Mouse (Mus musculus): ENCODE measurements around the gene Zc3h6.

The Zc3h6 gene

GRCm38 (mm10) chr2:128966641-128967580 is at the start of gene Zc3h6:
Gene Zc3h6 (plus strand): TSS chr2:128967402.
- peak; percentile 100 for DNase-seq

DNA sequence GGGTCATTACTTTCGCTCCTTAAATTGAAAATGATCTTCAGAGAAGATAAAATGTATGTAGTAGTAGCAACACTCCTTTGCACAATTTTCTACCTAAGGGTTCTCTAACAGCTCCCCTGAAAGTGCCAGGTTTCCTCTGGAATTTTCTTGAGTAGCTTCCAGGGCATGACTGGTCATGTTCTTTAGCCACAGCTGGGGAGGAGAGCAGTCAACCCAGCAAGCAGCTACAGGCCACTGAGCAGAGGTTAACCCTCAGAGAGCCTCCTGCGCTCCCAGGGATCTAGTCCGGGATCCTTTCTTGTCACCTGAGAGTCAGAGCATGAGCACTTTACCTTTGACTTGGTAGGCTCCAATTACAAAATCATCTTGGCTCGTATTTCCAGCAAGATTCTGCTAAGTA is 42.4 kb upstream of the Zc3h6 start:
- no peak for DNase-seq

- no peak for DNase-seq
Observed at GRCm38 (mm10) chr2:128928446-128928845, 38.8 kb upstream of the Zc3h6 start.

GRCm38 (mm10) chr2:128930704-128931103 is 36.5 kb upstream of the Zc3h6 start:
- no peak for DNase-seq

DNA sequence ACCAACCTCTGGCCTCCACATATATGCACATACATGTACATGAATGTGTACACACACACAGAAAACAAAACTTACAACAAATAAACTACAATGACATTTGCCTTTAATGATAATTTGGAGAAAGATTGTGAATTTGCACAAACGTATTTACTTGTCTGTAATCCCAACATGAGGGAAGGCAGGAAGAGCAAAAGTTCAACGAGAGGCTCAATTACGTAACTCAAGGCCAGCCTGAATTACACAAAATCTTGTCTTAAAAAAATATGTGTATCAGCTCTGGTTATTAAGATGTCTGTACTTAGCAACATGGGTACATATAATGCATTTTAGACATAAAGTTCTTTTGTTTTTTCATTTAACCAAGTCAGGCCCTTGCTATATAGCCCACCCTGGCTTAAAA is 30.9 kb upstream of the Zc3h6 start:
- no peak for DNase-seq

- DNase-seq: peak; percentile 97
Observed at GRCm38 (mm10) chr2:128943538-128944528, 23.4 kb upstream of the Zc3h6 start, which contains the start of gene Zc3h8. Gene Zc3h8 (minus strand): TSS chr2:128944077.

- DNase-seq: peak; percentile 84
Observed at GRCm38 (mm10) chr2:128947962-128948588, 19.1 kb upstream of the Zc3h6 start.

DNA sequence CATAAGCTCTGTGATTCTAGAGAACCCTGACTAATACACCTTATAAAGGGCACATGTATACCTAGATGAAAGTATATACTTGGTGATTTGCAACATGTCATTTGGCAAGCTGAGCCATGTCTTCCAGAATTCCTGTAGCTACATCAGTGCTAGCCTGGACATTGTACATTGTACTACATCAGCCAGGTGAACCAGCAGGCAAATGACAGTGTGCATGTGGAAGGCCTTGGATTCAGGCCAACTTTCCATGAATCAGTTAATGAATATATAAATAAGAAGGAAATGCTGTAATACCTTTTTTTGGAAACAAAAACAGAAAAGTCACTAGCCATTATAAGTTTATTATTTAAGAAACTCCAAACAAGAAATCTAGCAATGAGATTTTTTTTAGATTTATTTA is 13.0 kb upstream of the Zc3h6 start:
- no peak for DNase-seq

DNA sequence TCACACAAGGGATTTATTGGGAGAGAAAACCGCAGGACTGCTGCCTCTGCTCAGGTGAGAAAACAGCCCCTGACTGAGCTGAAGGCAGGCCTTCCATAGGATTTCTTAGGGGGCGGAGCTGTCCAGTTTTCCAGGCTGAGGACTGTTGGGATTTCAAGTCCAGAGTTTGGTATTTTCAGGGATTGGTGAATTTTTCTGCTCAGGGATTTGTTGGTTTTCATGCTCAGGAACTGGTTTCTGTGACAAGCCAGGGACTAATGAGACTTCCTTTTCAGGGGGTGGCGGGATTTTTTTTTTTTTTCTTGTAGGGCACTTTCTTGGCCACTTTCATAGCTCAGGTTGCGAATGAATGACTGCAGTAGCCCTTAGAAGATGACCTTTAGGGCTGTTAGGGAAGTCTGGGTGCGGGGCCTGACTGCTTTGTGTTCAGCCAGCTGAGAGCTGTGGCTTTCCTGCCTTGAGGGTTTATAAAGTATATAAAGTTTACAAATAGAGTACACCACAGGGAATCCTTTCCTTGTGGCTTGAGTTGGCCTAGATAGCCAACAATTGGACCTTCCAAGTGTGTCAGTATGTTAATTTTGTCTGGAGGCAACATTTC is 1.6 kb upstream of the Zc3h6 start:
- DNase-seq: no peak

GRCm38 (mm10) chr2:128966236-128966635 is 966 bp upstream of the Zc3h6 start:
- DNase-seq: no peak

DNA sequence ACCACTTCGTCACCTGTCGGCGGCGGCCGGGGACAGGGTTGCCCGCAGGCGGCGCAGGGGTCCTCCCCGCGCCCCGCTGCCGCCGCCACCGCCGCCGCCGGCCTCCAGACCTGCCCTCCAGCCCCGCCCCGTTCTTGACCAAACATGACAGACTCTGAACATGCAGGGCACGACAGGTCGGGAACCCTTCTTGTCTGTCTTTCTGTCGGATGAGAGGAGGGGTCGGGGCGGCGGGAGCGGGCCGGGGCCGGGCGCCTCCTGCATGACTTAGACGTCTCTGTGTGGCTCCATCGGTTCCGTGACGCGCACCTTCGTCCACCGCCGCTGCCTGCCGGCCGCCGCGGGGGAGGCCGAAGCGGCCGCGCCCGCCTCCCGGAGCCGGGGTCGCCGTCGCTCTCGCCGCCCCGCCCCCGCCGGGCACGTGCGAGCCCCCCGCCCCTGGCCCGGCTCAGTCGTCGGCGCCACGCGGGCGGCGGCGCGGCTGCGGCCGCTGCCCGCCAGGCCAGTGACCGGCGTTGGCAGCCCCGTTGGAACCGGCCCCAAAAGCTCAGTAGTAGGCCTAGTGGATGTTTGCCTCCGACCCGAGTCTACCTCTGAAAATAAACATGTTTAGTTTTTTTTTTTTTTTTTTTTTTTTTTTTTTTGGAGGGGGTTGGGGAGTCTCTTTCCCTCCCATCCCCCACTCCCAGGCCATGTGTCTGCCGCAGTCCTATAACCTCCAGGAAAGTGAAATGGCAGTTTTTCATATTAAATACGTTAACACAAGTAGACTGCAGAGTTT is 649 bp downstream of the Zc3h6 start, which contains the start of gene Gm10762:
Gene Gm10762, minus strand, starts transcription at position 65 of the 781 bp plus-strand sequence.
- DNase-seq: peak; percentile 90

DNA sequence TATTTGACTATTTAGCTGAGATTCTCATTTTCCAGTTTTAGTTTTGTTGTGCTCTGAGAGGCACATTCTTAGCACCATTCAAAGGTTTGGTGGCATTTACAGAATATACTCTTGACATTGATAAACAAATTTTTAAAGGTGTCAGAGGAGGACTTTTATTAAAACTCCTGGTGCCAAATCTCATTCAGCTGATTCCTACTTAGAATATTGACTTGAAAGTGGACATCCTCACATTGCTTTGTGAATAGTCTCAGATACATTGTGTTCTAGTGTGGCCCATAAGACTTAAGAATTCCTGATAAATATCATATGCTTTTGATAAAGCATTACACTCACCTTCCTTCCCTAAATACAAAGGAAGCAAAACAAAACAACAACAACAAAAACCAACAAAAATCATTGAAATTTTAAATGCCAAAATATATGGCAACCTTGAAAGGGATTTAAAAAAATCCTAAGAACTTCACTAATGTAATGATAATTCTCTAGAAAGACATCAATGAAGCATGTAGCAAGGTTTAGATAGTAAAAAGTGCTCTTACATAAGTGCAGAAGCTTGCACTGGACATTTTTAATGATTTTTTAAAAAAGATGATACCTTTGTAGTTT is 1.4 kb downstream of the Zc3h6 start:
- no peak for DNase-seq

GRCm38 (mm10) chr2:128972301-128972700 is 5.1 kb downstream of the Zc3h6 start:
- no peak for DNase-seq

DNA sequence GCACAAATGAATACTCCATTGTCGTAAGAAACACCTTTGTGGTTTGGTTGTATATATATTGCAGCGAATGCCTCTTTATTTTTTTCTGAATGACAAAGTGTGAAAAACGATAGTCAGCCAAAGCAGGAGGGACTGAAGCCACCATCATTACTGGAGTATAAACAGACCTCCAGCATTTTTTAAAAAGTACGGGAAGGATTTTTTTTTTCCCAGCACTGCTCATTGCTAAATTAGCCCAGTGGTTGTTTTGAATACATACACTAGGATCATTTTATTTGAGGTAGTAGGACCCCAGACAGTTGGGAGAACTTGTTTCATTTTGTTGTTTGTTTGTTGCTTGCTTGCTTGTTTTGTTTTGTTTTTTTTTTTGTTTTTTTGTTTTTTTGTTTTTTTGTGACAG is 8.4 kb downstream of the Zc3h6 start:
- DNase-seq: no peak

DNA sequence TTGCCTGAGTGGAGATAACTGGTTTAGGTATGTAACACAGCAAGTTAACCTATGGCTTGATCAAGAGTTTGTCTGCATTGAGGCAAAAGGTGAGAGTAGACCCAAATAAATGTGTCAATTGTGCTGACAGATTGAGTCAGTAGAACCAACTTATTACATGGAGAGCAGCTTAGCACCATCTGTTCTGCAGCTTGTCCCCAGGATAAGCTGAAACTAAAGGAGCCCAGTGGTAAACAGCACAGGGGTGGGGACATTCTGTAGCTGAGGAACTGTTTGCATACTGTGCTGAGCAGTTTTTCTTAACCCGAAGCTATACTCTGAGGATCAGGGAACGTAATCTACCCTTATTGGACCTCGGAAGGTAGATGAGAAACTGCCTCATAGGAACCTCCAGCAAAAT is 17.5 kb downstream of the Zc3h6 start:
- DNase-seq: peak; percentile 29

DNA sequence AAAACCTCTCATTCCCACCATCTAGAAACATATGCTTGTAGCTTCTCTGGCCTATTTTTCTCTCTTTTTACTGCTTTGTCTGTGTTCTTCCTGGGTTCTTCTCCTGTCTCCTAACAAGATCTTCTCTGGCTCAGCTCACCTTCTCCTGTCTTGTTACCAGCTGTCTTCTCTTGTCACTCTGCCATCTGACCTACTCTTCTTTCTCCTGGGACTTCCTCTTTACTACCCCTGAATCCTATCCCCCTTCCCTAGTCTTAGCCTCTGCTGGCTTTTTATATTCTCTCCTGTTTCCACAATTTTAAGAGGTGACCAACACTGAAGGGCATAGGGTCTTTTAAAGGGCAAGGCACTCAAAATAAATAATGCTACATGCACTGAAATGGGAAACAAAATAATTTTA is 37.7 kb downstream of the Zc3h6 start:
- DNase-seq: no peak

DNA sequence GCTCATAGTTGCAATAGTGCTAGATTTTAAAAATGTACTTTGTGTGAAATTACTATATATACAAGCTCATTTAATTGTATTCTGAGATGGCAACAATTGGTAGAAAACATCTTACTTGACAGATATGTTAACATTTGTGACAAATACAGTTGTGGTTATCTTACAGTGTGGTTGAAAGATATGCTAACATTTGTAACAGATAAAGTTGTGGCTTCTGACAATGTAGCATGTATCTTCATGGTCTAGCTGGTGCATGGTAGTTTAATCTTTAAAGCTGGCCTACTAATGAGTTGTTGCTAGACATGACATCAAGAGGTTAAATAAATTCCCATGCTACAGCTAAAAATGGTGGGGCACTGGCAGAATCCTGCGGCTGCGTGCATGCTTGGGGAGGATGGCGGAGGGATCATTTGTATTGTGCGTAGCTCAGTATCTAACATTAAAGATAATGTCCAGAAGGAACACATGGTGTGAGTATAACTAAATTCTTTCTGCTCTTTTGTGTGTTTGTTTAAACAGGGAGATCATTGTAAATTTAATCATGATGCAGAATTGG is 39.1 kb downstream of the Zc3h6 start:
- DNase-seq: no peak

GRCm38 (mm10) chr2:129008867-129009266 is 41.7 kb downstream of the Zc3h6 start:
- DNase-seq: peak; percentile 17

- no peak for DNase-seq
Observed at GRCm38 (mm10) chr2:129020106-129020505, 52.9 kb downstream of the Zc3h6 start.

DNA sequence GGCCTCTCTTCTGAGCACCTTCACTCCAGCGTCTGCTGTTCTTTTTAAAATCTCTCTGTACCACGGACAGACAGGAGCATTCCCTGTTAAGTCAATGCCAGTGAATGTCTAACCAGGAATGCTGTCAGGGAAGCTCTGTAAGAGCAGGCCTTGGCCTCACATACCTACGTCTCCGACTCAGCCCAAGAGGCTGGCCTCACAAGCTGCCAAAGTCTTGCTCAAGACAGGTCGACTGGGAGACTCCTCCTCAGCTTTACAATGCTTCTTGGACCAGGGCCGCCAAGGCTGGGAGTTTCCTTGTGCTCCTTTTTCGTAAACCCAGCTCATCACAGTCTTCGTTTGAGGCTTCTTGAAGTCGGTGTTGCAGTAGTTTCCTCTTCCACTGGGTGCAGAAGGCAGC is 57.6 kb downstream of the Zc3h6 start:
- DNase-seq: no peak

DNA sequence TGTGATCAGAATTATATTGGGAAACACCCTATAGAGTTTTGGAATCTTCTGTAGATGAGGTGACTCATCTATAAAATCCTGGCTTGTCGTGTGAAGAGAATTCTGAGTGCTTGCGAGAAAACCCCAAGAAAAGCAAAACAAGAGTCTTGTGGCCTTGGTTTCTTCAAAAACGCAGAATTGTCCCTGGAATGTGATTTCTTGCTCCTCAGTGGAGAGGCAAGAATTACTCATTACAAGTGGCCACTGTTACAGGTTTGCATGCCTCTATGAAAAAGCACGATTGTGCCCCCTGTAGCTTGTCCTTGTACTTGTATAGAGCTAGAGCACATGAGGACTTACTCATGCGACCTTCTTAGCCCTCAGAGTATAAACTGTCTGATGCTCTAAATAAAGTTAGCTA is 68.2 kb downstream of the Zc3h6 start:
- no peak for DNase-seq

Measured in retina, postnatal 1 day (tissue).